Mouse (Mus musculus) forebrain, postnatal 0 days (tissue): ENCODE measurements around the gene Gm44973. TPM values are rescaled to one million over a fixed set of nuclear protein-coding genes. Genes with fewer than 3 reads are reported as not detected.
A peak's percentile ranks its signal among the peaks of the same experiment; 100 is the strongest.

Source experiments
- ATAC-seq: fragments of 200-750 bp; cut with Nextera tagmentation; 2 replicates; pipeline ENCODE4 v1.8.0; 2017; ENCODE audit warnings: mild to moderate bottlenecking, moderate library complexity
- DNase-seq: peaks from one replicate; pipeline ENCODE4 v3.0.0-alpha.2; 2015
- H3K27ac ChIP-seq: fragments of 300-500 bp; sonication (generic); 2 replicates; pipeline ENCODE4 v1.5.1; 2014; ENCODE audit warnings: low read depth, mild to moderate bottlenecking, antibody characterized with exemption, low read length, moderate library complexity, mixed read lengths
- H3K27me3 ChIP-seq: fragments of 300-500 bp; sonication (generic); 2 replicates; pipeline ENCODE4 v1.6.1; 2014; ENCODE audit warnings: mild to moderate bottlenecking, low read length, mixed read lengths; ENCODE audit not compliant: insufficient read depth
- H3K36me3 ChIP-seq: fragments of 300-500 bp; sonication (generic); 2 replicates; pipeline ENCODE4 v1.6.1; 2014; ENCODE audit warnings: mild to moderate bottlenecking, moderate library complexity; ENCODE audit not compliant: insufficient read depth
- H3K4me1 ChIP-seq: fragments of 300-500 bp; sonication (generic); 2 replicates; pipeline ENCODE4 v1.6.1; 2014; ENCODE audit warnings: antibody characterized with exemption; ENCODE audit not compliant: insufficient read depth
- H3K4me2 ChIP-seq: fragments of 300-500 bp; sonication (generic); 2 replicates; pipeline ENCODE4 v1.6.1; 2014; ENCODE audit warnings: low read depth, mild to moderate bottlenecking, moderate library complexity
- H3K4me3 ChIP-seq: fragments of 300-500 bp; sonication (generic); 2 replicates; pipeline ENCODE4 v1.5.1; 2014; ENCODE audit warnings: low read depth, low read length, mixed read lengths
- H3K9ac ChIP-seq: fragments of 300-500 bp; sonication (generic); 2 replicates; pipeline ENCODE4 v1.6.1; 2014; ENCODE audit warnings: mild to moderate bottlenecking
- H3K9me3 ChIP-seq: fragments of 300-500 bp; sonication (generic); 2 replicates; pipeline ENCODE4 v1.6.1; 2016; ENCODE audit warnings: low read length
- CTCF ChIP-seq: sonication (generic); IDR thresholded peaks from 2 replicates; pipeline ENCODE4 v1.5.1; 2016; ENCODE audit warnings: antibody characterized with exemption, control low read depth, low read depth
- WGBS: fragments of 180-500 bp; shearing (Covaris S2); extraction: QIAGEN DNeasy Blood & Tissue Kit; methylation state at CpG from one replicate; pipeline ENCODE4 v1.1.7; 2014; 5-methylcytosine and 5-hydroxymethylcytosine counted together
- polyA plus RNA-seq: library from polyadenylated mRNA; unstranded; fragments of >200 nt; fragmentation: Nextera tagmentation; extraction: Ambion mirVana; gene quantifications from 2 replicates; pipeline ENCODE4 v1.2.1, GENCODE M21; 2015
- total RNA-seq: library from RNA; depleted of rRNA; stranded (reverse); fragments of >200 nt; gene quantifications from 2 replicates; pipeline ENCODE4 v1.2.3, GENCODE M21; 2014; rRNA removed

Gene Gm44973
- total and polyA plus RNA-seq, 2 experiments from 2014 or later = 3.1 TPM; not detected in 1

DNA sequence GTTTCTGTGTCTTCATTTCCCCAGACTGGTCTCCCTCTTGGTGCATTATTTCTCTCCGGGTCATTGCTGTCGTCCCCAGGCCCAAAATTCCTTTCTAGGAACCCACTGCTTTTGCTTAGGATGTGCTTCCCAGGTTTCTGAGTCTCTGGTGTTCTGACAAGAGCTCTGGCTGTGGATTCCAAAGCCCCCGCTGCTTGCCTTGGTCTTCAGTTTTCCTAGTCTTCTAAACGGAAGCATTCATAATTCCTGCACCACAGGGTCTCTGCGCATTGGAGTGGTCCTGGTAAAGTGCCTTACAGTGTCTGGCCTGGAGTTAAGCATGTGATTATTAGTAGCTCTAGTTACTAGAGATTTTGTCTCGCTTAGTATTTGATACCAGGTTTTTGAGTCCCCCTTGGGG is 65.5 kb downstream of the Gm44973 start:
- no peak for ATAC-seq
- peak overlapping the region; percentile 84 for H3K27ac ChIP-seq
- WGBS = 18% methylated on average over 6 of the region's 6 CpGs
- no peaks in the 10 kb centered on the region for H3K9me3 ChIP-seq
- peak overlapping the region; percentile 92 for H3K9ac ChIP-seq
- no peaks in the 10 kb centered on the region for H3K27me3 ChIP-seq
- peaks cover 29% of the 10 kb centered on the region for H3K36me3 ChIP-seq
- TF ChIP-seq CTCF = no peak
- peak; percentile 14 for DNase-seq
- peak overlapping the region; percentile 80 for H3K4me2 ChIP-seq
- H3K4me1 ChIP-seq = 0 out of 2 replicates have a peak, but pooled peaks cover 8% of the 10 kb centered on the region
- peak overlapping the region; percentile 84 for H3K4me3 ChIP-seq

DNA sequence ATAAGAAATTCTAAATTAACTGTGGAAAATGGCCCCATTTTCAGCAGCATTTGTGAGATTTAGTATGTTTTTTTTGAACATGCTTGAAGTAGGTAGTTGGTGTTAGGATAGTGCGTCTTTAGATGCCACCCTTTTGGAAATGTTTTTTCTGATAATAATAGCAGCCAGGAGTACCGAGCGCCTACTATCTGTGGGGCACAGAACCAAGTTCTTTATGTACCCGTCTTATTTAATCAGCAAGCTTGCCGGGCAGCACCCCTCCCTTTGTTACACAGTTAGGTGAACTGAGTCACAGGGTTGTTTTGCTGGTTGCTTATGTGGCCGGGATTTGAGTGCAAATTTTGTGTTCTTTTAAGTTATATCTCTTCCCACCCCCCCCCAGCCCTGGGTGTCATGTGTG is 65.9 kb downstream of the Gm44973 start:
- peak overlapping the region; percentile 80 for H3K4me2 ChIP-seq
- 72% methylated on average over 6 of the region's 6 CpGs for WGBS
- 0 out of 2 replicates have a peak, but pooled peaks cover 8% of the 10 kb centered on the region for H3K4me1 ChIP-seq
- H3K4me3 ChIP-seq = peak overlapping the region; percentile 84
- H3K27ac ChIP-seq = no peak overlapping the region
- no peak for ATAC-seq
- no peak for TF ChIP-seq CTCF
- H3K9ac ChIP-seq = peak overlapping the region; percentile 92
- DNase-seq = no peak
- H3K36me3 ChIP-seq = peaks cover 30% of the 10 kb centered on the region
- no peaks in the 10 kb centered on the region for H3K9me3 ChIP-seq
- no peaks in the 10 kb centered on the region for H3K27me3 ChIP-seq

DNA sequence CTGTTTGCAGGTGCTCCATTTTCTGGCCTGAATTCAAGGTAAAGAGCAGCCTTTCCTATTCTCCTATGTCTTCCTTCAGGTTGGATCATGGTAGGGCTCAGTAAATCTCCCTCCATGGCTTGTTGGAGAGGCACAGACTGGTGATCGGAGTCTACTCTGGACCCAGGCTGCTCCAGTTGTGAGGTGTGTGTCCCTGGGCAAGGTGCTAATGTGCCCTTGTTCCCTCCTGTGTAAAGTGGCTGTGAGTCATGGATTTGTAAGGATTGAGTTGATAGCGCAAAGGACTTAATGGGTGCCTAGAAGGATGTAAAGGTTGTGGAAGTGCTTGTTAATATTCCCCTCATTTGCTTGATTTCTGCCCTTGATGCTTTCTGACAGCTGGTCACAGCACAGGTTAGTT is 66.6 kb downstream of the Gm44973 start:
- H3K36me3 ChIP-seq = peaks cover 26% of the 10 kb centered on the region
- WGBS = 99% methylated on average over 2 of the region's 2 CpGs
- H3K27me3 ChIP-seq = no peaks in the 10 kb centered on the region
- H3K4me2 ChIP-seq = no peak overlapping the region
- H3K4me3 ChIP-seq = no peak overlapping the region
- no peak overlapping the region for H3K27ac ChIP-seq
- ATAC-seq (no peak), DNase-seq (no peak)
- no peak for TF ChIP-seq CTCF
- H3K4me1 ChIP-seq = 0 out of 2 replicates have a peak, but pooled peaks cover 8% of the 10 kb centered on the region
- H3K9ac ChIP-seq = no peak overlapping the region
- H3K9me3 ChIP-seq = no peaks in the 10 kb centered on the region

Other genes starting within 250 kb of the Gm44973 start
- not detected in 2 replicates for gene Fam71e2, start 244.2 kb upstream of the Gm44973 start, total RNA-seq
- gene Fam71e2, start 244.2 kb upstream of the Gm44973 start, polyA plus RNA-seq = not detected in 2 replicates
- gene Il11, start 232.6 kb upstream of the Gm44973 start, total RNA-seq = 1.2 and 2.6 TPM in 2 replicates
- gene Il11, start 232.6 kb upstream of the Gm44973 start, polyA plus RNA-seq = 1.2 and 2.1 TPM in 2 replicates
- not detected in 2 replicates for gene Tmem190, start 232.6 kb upstream of the Gm44973 start, total RNA-seq
- gene Tmem190, start 232.6 kb upstream of the Gm44973 start, polyA plus RNA-seq = not detected in 2 replicates
- gene Tmem238, start 225.8 kb upstream of the Gm44973 start, total RNA-seq = 7.3 and 10.1 TPM in 2 replicates
- gene Tmem238, start 225.8 kb upstream of the Gm44973 start, polyA plus RNA-seq = 13.3 and 15.0 TPM in 2 replicates
- gene Rpl28, start 222.6 kb upstream of the Gm44973 start, total RNA-seq = 161 and 191 TPM in 2 replicates
- 313 and 332 TPM in 2 replicates for gene Rpl28, start 222.6 kb upstream of the Gm44973 start, polyA plus RNA-seq
- 300 and 347 TPM in 2 replicates for gene Ube2s, start 202.9 kb upstream of the Gm44973 start, total RNA-seq
- 232 and 259 TPM in 2 replicates for gene Ube2s, start 202.9 kb upstream of the Gm44973 start, polyA plus RNA-seq
- 52.4 and 66.6 TPM in 2 replicates for gene Shisa7, start 170.8 kb upstream of the Gm44973 start, total RNA-seq
- gene Shisa7, start 170.8 kb upstream of the Gm44973 start, polyA plus RNA-seq = 6.8 and 9.4 TPM in 2 replicates
- gene Isoc2b, start 145.2 kb upstream of the Gm44973 start, total RNA-seq = 2.5 and 6.6 TPM in 2 replicates
- 3.5 and 3.7 TPM in 2 replicates for gene Isoc2b, start 145.2 kb upstream of the Gm44973 start, polyA plus RNA-seq
- gene Isoc2a, start 138.3 kb upstream of the Gm44973 start, total RNA-seq = 4.8 and 4.9 TPM in 2 replicates
- 0.26 and 0.39 TPM in 2 replicates for gene Isoc2a, start 138.3 kb upstream of the Gm44973 start, polyA plus RNA-seq
- gene Gm36210, start 109.0 kb upstream of the Gm44973 start, total RNA-seq = 0.48 and 0.85 TPM in 2 replicates
- gene Gm36210, start 109.0 kb upstream of the Gm44973 start, polyA plus RNA-seq = 0.29 and 0.47 TPM in 2 replicates
- gene Zfp628, start 100.3 kb upstream of the Gm44973 start, total RNA-seq = 5.4 and 9.2 TPM in 2 replicates
- 5.8 and 6.0 TPM in 2 replicates for gene Zfp628, start 100.3 kb upstream of the Gm44973 start, polyA plus RNA-seq
- 45.5 and 69.9 TPM in 2 replicates for gene Nat14, start 93.5 kb upstream of the Gm44973 start, total RNA-seq
- 20.5 and 54.3 TPM in 2 replicates for gene Nat14, start 93.5 kb upstream of the Gm44973 start, polyA plus RNA-seq
- gene Ssc5d, start 89.7 kb upstream of the Gm44973 start, total RNA-seq = 0.54 and 1.7 TPM in 2 replicates
- gene Ssc5d, start 89.7 kb upstream of the Gm44973 start, polyA plus RNA-seq = 0.51 and 0.63 TPM in 2 replicates
- gene Sbk2, start 51.1 kb upstream of the Gm44973 start, total RNA-seq = not detected in 2 replicates
- gene Sbk2, start 51.1 kb upstream of the Gm44973 start, polyA plus RNA-seq = not detected in 2 replicates
- gene Sbk3, start 44.3 kb upstream of the Gm44973 start, total RNA-seq = 0.23 and 0.76 TPM in 2 replicates
- gene Sbk3, start 44.3 kb upstream of the Gm44973 start, polyA plus RNA-seq = 0.39 and 0.76 TPM in 2 replicates
- 34.6 and 34.7 TPM in 2 replicates for gene Zfp579, start 19.3 kb upstream of the Gm44973 start, total RNA-seq
- gene Zfp579, start 19.3 kb upstream of the Gm44973 start, polyA plus RNA-seq = 36.7 and 42.6 TPM in 2 replicates
- gene Zfp524, start 1.1 kb upstream of the Gm44973 start, total RNA-seq = 4.6 and 6.4 TPM in 2 replicates
- 5.0 and 5.3 TPM in 2 replicates for gene Zfp524, start 1.1 kb upstream of the Gm44973 start, polyA plus RNA-seq
- 30.0 and 33.9 TPM in 2 replicates for gene Fiz1, start 799 bp upstream of the Gm44973 start, total RNA-seq
- 26.9 and 28.6 TPM in 2 replicates for gene Fiz1, start 799 bp upstream of the Gm44973 start, polyA plus RNA-seq
- 27.3 and 33.3 TPM in 2 replicates for gene Zfp865, start 4.9 kb downstream of the Gm44973 start, total RNA-seq
- 5.6 and 5.8 TPM in 2 replicates for gene Zfp865, start 4.9 kb downstream of the Gm44973 start, polyA plus RNA-seq
- gene Ccdc106, start 5.1 kb downstream of the Gm44973 start, total RNA-seq = 70.7 and 104 TPM in 2 replicates
- gene Ccdc106, start 5.1 kb downstream of the Gm44973 start, polyA plus RNA-seq = 69.7 and 79.8 TPM in 2 replicates
- 0.24 TPM in 1 of 2 replicates, not detected in the other for gene 4632433K11Rik, start 18.6 kb downstream of the Gm44973 start, total RNA-seq
- not detected in 2 replicates for gene 4632433K11Rik, start 18.6 kb downstream of the Gm44973 start, polyA plus RNA-seq
- 5.2 and 5.6 TPM in 2 replicates for gene Zfp784, start 22.9 kb downstream of the Gm44973 start, total RNA-seq
- gene Zfp784, start 22.9 kb downstream of the Gm44973 start, polyA plus RNA-seq = 4.1 and 5.0 TPM in 2 replicates
- gene Zfp580, start 36.0 kb downstream of the Gm44973 start, total RNA-seq = 26.2 and 42.1 TPM in 2 replicates
- gene Zfp580, start 36.0 kb downstream of the Gm44973 start, polyA plus RNA-seq = 132 and 135 TPM in 2 replicates
- 179 and 184 TPM in 2 replicates for gene U2af2, start 46.6 kb downstream of the Gm44973 start, total RNA-seq
- gene U2af2, start 46.6 kb downstream of the Gm44973 start, polyA plus RNA-seq = 92.7 and 101 TPM in 2 replicates
- gene Epn1, start 64.7 kb downstream of the Gm44973 start, total RNA-seq = 341 and 347 TPM in 2 replicates
- gene Epn1, start 64.7 kb downstream of the Gm44973 start, polyA plus RNA-seq = 126 and 127 TPM in 2 replicates
- gene Rfpl4, start 101.5 kb downstream of the Gm44973 start, total RNA-seq = not detected in 2 replicates
- gene Rfpl4, start 101.5 kb downstream of the Gm44973 start, polyA plus RNA-seq = not detected in 2 replicates
- gene Rasl2-9, start 110.5 kb downstream of the Gm44973 start, total RNA-seq = 0.15 and 0.24 TPM in 2 replicates
- 0.47 and 0.65 TPM in 2 replicates for gene Rasl2-9, start 110.5 kb downstream of the Gm44973 start, polyA plus RNA-seq
- 0.08 TPM in 1 of 2 replicates, not detected in the other for gene Vmn1r55, start 134.2 kb downstream of the Gm44973 start, total RNA-seq
- not detected in 2 replicates for gene Vmn1r55, start 134.2 kb downstream of the Gm44973 start, polyA plus RNA-seq
- gene Vmn1r56, start 181.3 kb downstream of the Gm44973 start, total RNA-seq = not detected in 2 replicates
- gene Vmn1r56, start 181.3 kb downstream of the Gm44973 start, polyA plus RNA-seq = not detected in 2 replicates
- not detected in 2 replicates for gene Vmn1r57, start 203.0 kb downstream of the Gm44973 start, total RNA-seq
- not detected in 2 replicates for gene Vmn1r57, start 203.0 kb downstream of the Gm44973 start, polyA plus RNA-seq